Mouse (Mus musculus): ENCODE measurements at regions not wholly inside any gene's neighbourhood (a gene's known extent, or its start where the extent isn't known, plus 50 kb on each side); places are given as distances from the start of the nearest gene placed in this dataset.
A peak's percentile ranks its signal among the peaks of the same experiment; 100 is the strongest.

- peak; percentile 23 for DNase-seq (ENCODE audit: low read depth, low spot score)
These were observed 68.1 kb upstream of the Tas2r118 start for GRCm38 (mm10) chr6:24037919-24038318.

- DNase-seq (ENCODE audit: low read depth, low spot score), result no peak
These were observed 56.5 kb upstream of the Tas2r118 start for GRCm38 (mm10) chr6:24026352-24026751.

- no peak for DNase-seq (ENCODE audit: low read depth, low spot score)
These were observed 55.9 kb upstream of the Tas2r118 start for GRCm38 (mm10) chr6:24025721-24026120.
